Mouse (Mus musculus) heart, adult 2 months (tissue): ENCODE data around the gene Prss44.

ENCODE experiments used
- CTCF ChIP-seq: fragments of 200-600 bp; IDR thresholded peaks from 2 replicates; pipeline ENCODE4 v1.8.1; 2022; ENCODE audit warnings: antibody characterized with exemption, mild to moderate bottlenecking, moderate library complexity
- EP300 ChIP-seq: fragments of 200-500 bp; IDR thresholded peaks from 2 replicates; pipeline ENCODE4 v1.6.1; 2011; ENCODE audit warnings: low read depth, low read length, control low read depth; ENCODE audit not compliant: insufficient read depth

DNA sequence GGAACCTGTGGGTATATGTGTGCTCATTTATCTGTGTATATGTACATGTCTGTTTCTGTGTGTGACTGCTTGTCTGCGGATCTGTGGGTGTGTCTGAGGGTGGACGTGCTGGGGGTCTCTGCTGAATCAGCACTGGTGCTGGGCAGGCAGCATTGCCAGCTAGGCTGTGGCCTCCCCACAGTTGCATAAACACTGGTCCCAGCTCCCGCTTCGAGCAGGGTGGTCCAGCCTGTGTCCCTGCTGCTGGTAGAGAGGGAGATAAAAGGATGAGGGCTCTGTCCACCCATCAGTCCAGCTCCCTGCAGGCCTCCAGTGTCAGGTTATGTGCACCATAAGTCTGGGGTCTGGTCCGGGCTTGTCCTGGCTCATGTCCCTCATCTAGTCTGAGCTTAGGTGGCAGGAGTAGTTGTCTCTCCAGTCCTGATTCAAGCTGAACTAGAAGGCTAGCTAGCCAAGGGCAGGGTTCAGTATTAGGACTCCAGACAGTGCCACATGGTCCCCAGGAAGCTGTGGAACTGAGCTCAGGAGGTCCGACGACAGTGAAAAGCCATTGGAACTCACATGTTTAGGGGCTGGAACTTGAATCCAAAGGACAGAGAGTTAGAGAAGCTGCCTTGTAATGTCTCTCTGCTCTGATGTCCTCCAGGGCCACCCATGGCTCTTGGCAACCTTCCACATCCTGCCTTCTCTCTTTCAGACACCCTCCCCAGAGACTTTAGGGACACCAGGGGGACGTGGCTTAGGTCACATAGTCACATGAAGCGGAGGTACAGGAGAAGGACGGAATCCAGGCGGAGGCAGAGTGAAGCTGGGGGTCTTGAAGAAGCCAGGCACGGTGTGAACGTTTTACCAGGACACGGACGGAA, 39.2 kb upstream of the Prss44 start:
- TF ChIP-seq EP300 (no peak), CTCF (no peak)
